20 mouse cellular contexts compared by ENCODE assay signal in genomic region chr9:90266926-90267325, GRCm38 (mm10). TPM values are rescaled to one million over a fixed set of nuclear protein-coding genes. Genes with fewer than 3 reads are reported as not detected.
DNase-seq lines count a peak whose midpoint lies in the region; ATAC-seq and TF ChIP-seq lines count a peak whose summit lies in the region.
"Had no signal": no experiment of that assay in that cellular context is flagged by ENCODE, and none has a peak within 500 bp of the region (broad histone marks: within the 10 kb centered on the region; RNA-seq: fewer than 3 reads in every experiment).

No protein-coding gene starts in this region.

- no peak overlapping the region; the same call in 1 of the 2 replicates for H3K4me2 ChIP-seq in embryonic facial prominence, embryonic 15.5 days (replicated peaks)
- no peak overlapping the region for H3K4me2 ChIP-seq in liver, embryonic 16.5 days (ENCODE audit: low read depth, low read length)
- H3K4me2 ChIP-seq: hindbrain, embryonic 15.5 days; intestine, embryonic 15.5 days; midbrain, embryonic 12.5 days had no signal

- H3K27ac ChIP-seq in gastrocnemius, adult 2 months, result peak overlapping the region; percentile 53; the same call in 1 of the 2 replicates
- peak overlapping the region; percentile 70 for H3K27ac ChIP-seq in embryonic facial prominence, embryonic 15.5 days (replicated peaks)
- peak overlapping the region; percentile 5 for H3K27ac ChIP-seq in liver, embryonic 16.5 days (ENCODE audit: low read length)
- H3K27ac ChIP-seq: hindbrain, embryonic 15.5 days; intestine, embryonic 15.5 days; midbrain, embryonic 12.5 days had no signal

- no peak for TF ChIP-seq CTCF in gastrocnemius, adult 2 months (IDR thresholded peaks at IDR 0.05)
- TF ChIP-seq CTCF in lung, adult 2 months (IDR thresholded peaks at IDR 0.05; ENCODE audit: insufficient read depth, low read length), result no peak

- intact Hi-C loops in gastrocnemius, adult 2 months (cut with DNase I), result no loop called here

- DNase-seq in gastrocnemius, adult 2 months, result no peak
- no peak for DNase-seq in gastrocnemius, postnatal 25 days
- DNase-seq in lung, adult 2 months, result peak; percentile 1
- DNase-seq in lung, postnatal 10 days, result no peak
- no peak for DNase-seq in spleen, adult 18-20 months
- DNase-seq: adrenal gland, postnatal 14 days; cerebellum, adult 8-10 months; embryo, embryonic 11 days; forebrain, postnatal 0 days; gastrocnemius, postnatal 36 days; kidney, postnatal 25 days; layer of hippocampus, postnatal 36 days; lung, postnatal 14 days; thymus, postnatal 25 days had no signal

- H3K9ac ChIP-seq in embryonic facial prominence, embryonic 15.5 days, result no peak overlapping the region
- no peak overlapping the region for H3K9ac ChIP-seq in liver, embryonic 16.5 days (ENCODE audit: low read depth, low read length)
- H3K9ac ChIP-seq: forebrain, postnatal 0 days; hindbrain, embryonic 15.5 days; intestine, embryonic 15.5 days; midbrain, embryonic 12.5 days had no signal

- no peaks in the 10 kb centered on the region for H3K27me3 ChIP-seq in embryonic facial prominence, embryonic 15.5 days
- H3K27me3 ChIP-seq in liver, embryonic 16.5 days (ENCODE audit: control insufficient read depth, insufficient read depth, low read depth, low read length), result no peaks in the 10 kb centered on the region
- H3K27me3 ChIP-seq: hindbrain, embryonic 15.5 days; intestine, embryonic 15.5 days had no signal

- H3K36me3 ChIP-seq in embryonic facial prominence, embryonic 15.5 days, result peaks cover 7% of the 10 kb centered on the region; the same call in 1 of the 2 replicates
- H3K36me3 ChIP-seq in liver, embryonic 16.5 days (ENCODE audit: control insufficient read depth, insufficient read depth), result peaks cover 7% of the 10 kb centered on the region; the same call in 1 of the 2 replicates
- H3K36me3 ChIP-seq: hindbrain, embryonic 15.5 days; intestine, embryonic 15.5 days had no signal

- peaks cover 11% of the 10 kb centered on the region for H3K4me1 ChIP-seq in lung, adult 2 months (ENCODE audit: control insufficient read depth, insufficient read depth, low read length)
- H3K4me1 ChIP-seq in embryonic facial prominence, embryonic 15.5 days, result peaks cover 50% of the 10 kb centered on the region
- peaks cover 77% of the 10 kb centered on the region for H3K4me1 ChIP-seq in liver, embryonic 16.5 days (ENCODE audit: control insufficient read depth, low read depth, low read length)

- WGBS in lung, adult 2 months, result 90% methylated on average over 10 of the region's 10 CpGs
- WGBS in embryonic facial prominence, embryonic 15.5 days, result 50% methylated on average over 10 of the region's 10 CpGs
- WGBS in liver, embryonic 16.5 days (ENCODE audit: insufficient replicate concordance), result 87% methylated on average over 10 of the region's 10 CpGs

- TF ChIP-seq POLR2A in lung, adult 2 months (IDR thresholded peaks at IDR 0.05; ENCODE audit: borderline replicate concordance, extremely low read depth, low read depth, low read length), result no peak

- H3K4me3 ChIP-seq in gastrocnemius, adult 2 months, result no peak overlapping the region
- no peak overlapping the region for H3K4me3 ChIP-seq in lung, adult 2 months (replicated peaks; ENCODE audit: extremely low read depth, low read depth, low read length)
- H3K4me3 ChIP-seq in embryonic facial prominence, embryonic 15.5 days (replicated peaks), result no peak overlapping the region
- H3K4me3 ChIP-seq in liver, embryonic 16.5 days (ENCODE audit: low read depth, low read length), result no peak overlapping the region
- H3K4me3 ChIP-seq: hindbrain, embryonic 15.5 days; intestine, embryonic 15.5 days; midbrain, embryonic 12.5 days had no signal

- no peak for ATAC-seq in embryonic facial prominence, embryonic 15.5 days (ENCODE audit: insufficient number of reproducible peaks, low FRiP score, low TSS enrichment, low read depth)
- no peak for ATAC-seq in liver, embryonic 16.5 days (ENCODE audit: low read depth)
- no peak for ATAC-seq in CD4-positive, CD25-positive, alpha-beta regulatory T cell, adult 4 months
- ATAC-seq: forebrain, postnatal 0 days; intestine, embryonic 15.5 days had no signal

- no peaks in the 10 kb centered on the region for H3K9me3 ChIP-seq in embryonic facial prominence, embryonic 15.5 days (replicated peaks)
- H3K9me3 ChIP-seq in liver, embryonic 16.5 days (replicated peaks; ENCODE audit: control insufficient read depth, low read length), result no peaks in the 10 kb centered on the region
- H3K9me3 ChIP-seq: hindbrain, embryonic 15.5 days; intestine, embryonic 15.5 days; midbrain, embryonic 12.5 days had no signal

RNA-seq across cellular contexts. Expression of gene Tbc1d2b, which starts 3.7 kb away (rescaled TPM):
- total RNA-seq in gastrocnemius, adult 2 months (2021), result 1 to 10 TPM; 3.0 to 5.9 TPM
- total RNA-seq in gastrocnemius, postnatal 25 days (2021), result 1 to 10 TPM; 4.7 to 8.2 TPM
- 40.7 and 46.4 TPM in 2 replicates for polyA plus RNA-seq in lung, adult 2 months (2012; rRNA removed)
- polyA plus RNA-seq in embryonic facial prominence, embryonic 15.5 days (2015; fragmentation: Nextera tagmentation; extraction: Ambion mirVana), result 20.1 and 21.0 TPM in 2 replicates
- polyA plus RNA-seq in liver, embryonic 16.5 days (2015; fragmentation: Nextera tagmentation; extraction: Ambion mirVana), result 8.0 and 8.3 TPM in 2 replicates
- 10 to 100 TPM; 11.3 to 12.1 TPM for polyA plus RNA-seq in CD4-positive, CD25-positive, alpha-beta regulatory T cell, adult 4 months (2017; shearing (Covaris generic))

Comparison
In these comparisons a context has a peak if more than half of its experiments do, and no peak if none do; other contexts are left out.
1. H3K27ac ChIP-seq: peak in every context shown above with its lines; median percentile 70 in embryonic facial prominence, embryonic 15.5 days; 53 in gastrocnemius, adult 2 months; 5 in liver, embryonic 16.5 days.